Mouse (Mus musculus) megakaryocyte progenitor cell, adult 5-6 weeks (primary cell): ENCODE results near the gene Fgd5. TPM values are rescaled to one million over a fixed set of nuclear protein-coding genes. Genes with fewer than 3 reads are reported as not detected.
"Not testable (repeated sequence)": the region's sequence is repeated elsewhere in the genome, so short reads cannot be mapped to it uniquely, and the experiment has no call there.

ENCODE experiments used
- ATAC-seq: replicated peaks from 2 replicates; pipeline ENCODE4 v1.8.0; 2016; ENCODE audit warnings: mild to moderate bottlenecking, moderate TSS enrichment, inconsistent platforms; ENCODE audit not compliant: poor library complexity
- total RNA-seq, 2 experiments: library from RNA; stranded (forward) in 1 of 2; stranded (reverse) in 1 of 2; fragments of 157-497, 149-512 nt in 1 of 2; fragments of 200-1000 nt in 1 of 2; gene quantifications; 2 replicates each; pipeline versions ENCODE4 v1.2.3 to v1.2.4; 2015 to 2017

Gene Fgd5
- total RNA-seq, 2 experiments from 2014 or later: 0.32 TPM; not detected in 1

DNA sequence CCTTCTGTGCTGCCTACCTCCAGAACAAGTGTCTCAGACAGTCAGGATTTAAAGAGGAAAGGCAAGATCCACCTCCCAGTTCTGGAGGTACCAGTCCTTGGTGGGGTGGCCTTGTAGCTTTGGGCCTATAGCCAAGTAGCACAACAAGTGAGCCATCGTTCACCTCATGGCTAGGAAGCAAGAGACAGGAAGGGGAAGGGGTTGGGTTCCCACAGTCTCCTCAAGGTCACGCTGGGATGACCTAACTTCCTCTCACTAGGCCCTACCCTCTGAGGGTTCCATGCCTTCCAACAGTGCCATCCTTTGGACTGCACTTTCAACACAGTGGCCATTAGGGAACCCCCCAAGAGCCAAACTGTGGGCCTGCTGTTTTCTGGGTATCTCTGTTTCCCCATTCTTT is 84.8 kb downstream of the Fgd5 start:
- ATAC-seq: no peak

DNA sequence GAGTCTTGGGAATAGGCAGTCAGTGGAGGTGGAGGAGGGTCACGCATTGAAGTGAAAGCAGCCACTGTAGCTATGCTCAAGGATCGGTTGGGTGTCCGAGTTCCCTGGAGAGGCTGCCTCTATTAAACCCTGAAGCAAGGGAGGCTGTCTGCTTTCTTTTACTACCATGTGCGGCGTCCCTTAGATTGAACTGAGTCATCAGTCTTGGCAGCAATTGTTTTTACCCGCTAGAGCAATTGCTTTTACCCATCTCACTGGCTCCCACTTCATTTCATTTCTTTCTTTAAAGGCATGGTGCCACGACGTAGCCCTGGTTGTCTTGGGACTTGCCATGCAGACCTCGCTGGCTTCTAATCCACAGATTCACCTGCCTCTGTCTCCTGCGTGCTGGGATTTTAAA is 85.4 kb downstream of the Fgd5 start:
- no peak for ATAC-seq

DNA sequence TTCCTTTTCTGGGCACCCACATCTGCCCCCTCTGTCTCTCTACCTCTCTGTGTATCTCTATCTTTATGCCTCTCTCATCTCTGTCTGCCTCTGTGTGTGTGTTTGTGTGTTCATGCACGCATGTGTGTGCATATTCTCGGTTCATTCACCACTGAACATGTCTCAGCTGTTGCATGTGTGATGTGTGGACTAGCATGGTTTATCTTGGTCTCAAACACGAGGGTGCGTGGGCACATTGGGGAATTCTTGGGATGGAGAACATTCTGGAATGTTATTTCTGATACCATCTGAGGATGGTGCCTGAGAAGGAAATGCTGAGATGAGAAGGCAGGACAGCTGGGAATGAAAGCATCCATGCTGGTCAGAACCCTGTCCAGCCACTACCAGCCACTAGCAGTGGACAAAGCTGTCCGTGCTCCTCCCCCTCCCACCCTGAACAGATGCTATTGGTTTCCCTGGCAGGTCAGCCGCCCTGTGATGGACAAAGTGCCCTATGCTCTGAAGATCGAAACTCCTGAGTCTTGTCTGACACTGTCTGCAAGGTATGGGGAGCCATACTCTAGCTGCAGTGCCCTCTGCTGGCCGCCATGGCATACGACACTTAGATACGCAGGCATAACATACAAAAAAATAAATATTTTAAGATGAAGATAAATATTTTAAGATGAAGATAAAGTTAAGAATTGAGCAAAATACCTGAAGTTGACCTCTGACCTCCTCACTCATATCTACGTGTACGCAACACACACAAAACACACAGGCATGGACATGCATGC is 87.2 kb downstream of the Fgd5 start:
- peak; percentile 66 for ATAC-seq

GRCm38 (mm10) chr6:92067146-92067790 is 88.6 kb downstream of the Fgd5 start:
- peak; percentile 97 for ATAC-seq

DNA sequence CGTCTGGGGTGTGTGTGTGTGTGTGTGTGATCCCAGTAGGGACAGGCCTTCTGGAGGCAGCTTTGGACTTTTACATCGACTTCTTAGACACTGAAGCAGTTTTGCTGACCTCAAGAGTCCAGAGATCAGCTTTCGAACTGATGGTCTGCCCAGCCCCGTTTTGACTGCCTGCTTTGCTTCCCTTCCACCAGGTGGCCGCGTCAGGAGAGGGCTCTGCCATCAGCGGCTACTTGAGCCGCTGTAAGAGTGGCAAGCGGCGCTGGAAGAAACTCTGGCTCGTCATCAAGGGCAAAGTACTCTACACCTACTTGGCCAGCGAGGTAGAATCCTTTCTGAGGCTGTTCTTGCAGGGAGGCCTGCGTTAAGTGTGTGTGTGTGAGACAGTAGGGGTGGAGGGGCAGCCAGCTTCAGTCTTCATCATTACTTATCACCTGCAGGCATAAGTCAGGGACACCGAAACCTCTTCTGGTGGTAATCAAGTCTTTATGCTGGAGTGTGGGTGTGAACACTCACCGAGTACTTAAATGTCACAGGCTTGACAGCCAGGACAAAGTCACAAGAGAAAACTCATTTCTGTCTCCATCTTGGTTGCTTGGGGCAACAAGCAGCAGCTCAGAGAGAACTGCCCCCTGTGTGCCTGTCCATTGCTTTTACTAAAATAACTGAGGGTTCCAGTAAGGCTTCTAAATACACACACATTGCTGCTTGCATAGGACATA is 92.6 kb downstream of the Fgd5 start:
- no peak for ATAC-seq

GRCm38 (mm10) chr6:92080730-92081129 is 102.1 kb downstream of the Fgd5 start:
- no peak for ATAC-seq

DNA sequence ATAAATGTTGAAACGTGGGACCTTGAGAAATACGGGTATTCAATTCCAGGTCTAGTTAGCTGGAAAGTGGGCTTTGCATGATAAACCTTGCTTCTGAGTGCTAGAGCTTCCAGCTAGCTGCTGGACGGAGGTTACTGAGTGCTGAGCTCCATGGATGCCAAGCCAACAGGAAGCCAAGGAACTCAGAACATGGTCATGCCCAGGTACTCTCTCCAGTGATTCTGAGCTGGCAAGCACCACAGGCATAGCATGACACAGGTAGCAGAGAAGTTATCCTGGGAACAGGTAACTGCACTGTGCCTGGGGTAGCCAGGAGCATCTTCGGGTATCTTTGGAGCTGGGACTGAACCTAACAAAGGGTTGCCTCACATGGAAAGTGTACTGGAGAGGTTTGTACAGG is 104.1 kb downstream of the Fgd5 start:
- ATAC-seq: no peak

- ATAC-seq: no peak
Observed at GRCm38 (mm10) chr6:92084932-92085331, 106.3 kb downstream of the Fgd5 start.

- ATAC-seq: not testable (repeated sequence)
Observed at GRCm38 (mm10) chr6:92089141-92089540, 110.5 kb downstream of the Fgd5 start.

- ATAC-seq: no peak
Observed at GRCm38 (mm10) chr6:92089982-92090381, 111.3 kb downstream of the Fgd5 start.

DNA sequence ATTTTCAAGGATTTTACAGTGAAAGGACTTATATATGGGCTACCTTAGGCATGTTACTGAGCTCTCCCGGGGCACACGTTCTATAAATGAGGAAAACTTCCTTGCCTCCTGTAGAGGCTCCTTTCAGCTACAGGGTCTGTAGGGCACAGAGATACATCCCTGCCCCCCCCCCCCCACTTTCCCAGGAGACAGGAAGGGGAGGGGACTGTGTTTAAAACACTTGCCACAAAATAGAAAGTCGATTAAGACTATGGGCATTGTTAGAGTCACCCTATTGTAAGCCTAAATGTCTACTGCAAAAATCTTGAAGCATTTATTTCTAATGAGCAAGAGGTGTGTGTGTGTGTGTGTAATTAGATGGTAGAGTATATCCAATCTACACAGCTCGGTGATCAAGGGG is 111.8 kb downstream of the Fgd5 start:
- no peak for ATAC-seq

GRCm38 (mm10) chr6:92091130-92091591 is 112.5 kb downstream of the Fgd5 start, which contains the start of gene Nr2c2:
TSS of gene Nr2c2 (plus strand) at chr6:92091390.
- ATAC-seq: peak; percentile 57

- peak; percentile 87 for ATAC-seq
Observed at GRCm38 (mm10) chr6:92091767-92092489, 113.2 kb downstream of the Fgd5 start.

- peak; percentile 7; the same call in 1 of the 2 replicates for ATAC-seq
Observed at GRCm38 (mm10) chr6:92092737-92093136, 114.1 kb downstream of the Fgd5 start.

DNA sequence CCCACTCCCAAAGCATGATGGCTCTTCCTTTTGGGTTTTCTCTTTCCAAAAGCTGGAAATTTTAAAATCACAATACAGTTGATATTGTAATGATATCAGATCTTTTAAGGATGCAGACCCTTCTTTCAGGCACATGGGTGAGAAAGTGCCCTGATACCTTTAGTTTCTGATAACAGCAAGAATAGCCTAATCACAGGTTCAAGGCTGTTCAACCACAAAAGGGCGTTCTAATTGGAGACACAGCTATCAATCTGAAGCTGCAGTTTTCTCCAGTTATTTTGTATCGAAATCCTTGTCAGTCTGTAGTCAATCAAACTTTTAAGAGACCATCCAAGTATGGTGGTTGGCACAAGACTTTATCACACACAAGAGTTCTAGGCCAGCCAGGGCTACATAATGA is 115.2 kb downstream of the Fgd5 start:
- ATAC-seq: no peak

DNA sequence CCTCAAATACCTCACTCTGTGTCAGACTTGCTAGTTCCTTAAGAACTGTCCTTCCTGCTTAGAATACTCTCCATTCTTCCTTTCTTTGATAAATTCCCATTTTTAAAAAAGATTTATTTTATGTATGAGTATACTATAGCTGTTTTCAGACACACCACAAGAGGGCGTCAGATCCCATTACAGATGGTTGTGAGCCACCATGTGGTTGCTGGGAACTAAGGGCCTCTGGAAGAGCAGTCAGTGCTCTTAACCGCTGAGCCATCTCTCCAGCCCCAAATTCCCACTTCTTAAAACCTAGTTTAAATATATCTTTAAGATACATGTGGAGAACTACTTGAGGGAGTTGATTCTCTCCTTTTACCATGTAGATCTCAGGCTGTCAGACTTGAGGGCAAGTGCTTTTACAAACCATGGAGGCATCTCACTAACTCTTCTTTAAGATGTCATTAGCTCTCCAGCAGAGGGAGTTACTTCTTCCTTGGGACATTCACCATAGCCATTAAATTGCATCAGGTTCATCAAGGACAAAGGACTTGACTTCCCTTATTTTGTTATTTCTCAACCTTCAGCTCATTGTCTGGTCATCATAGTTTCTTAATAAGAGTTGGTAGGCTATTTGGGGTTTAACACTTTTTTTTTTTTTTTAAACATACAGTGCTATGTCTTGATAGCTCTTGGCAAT is 122.1 kb downstream of the Fgd5 start:
- peak; percentile 94 for ATAC-seq

- peak; percentile 31; the same call in 1 of the 2 replicates for ATAC-seq
Observed at GRCm38 (mm10) chr6:92124547-92124946, 145.9 kb downstream of the Fgd5 start.
